Mouse (Mus musculus): ENCODE data around the gene Wdr73.

- TF ChIP-seq CTCF (IDR thresholded peaks at IDR 0.05; ENCODE audit: low read depth, low read length) (no peak), POLR2A (IDR thresholded peaks at IDR 0.05; ENCODE audit: borderline replicate concordance, low read depth, low read length) (no peak)
Measured at GRCm38 (mm10) chr7:80860729-80861274, 40.3 kb downstream of the Wdr73 start, which contains the start of gene Zscan2.

Data from bone marrow macrophage, adult 2 months (primary cell).